Mouse (Mus musculus): Measurements from ENCODE around the gene Plekhg6. TPM values are rescaled to one million over a fixed set of nuclear protein-coding genes. Genes with fewer than 3 reads are reported as not detected.

Gene Plekhg6
- polyA plus RNA-seq, 2 experiments = 0.38 to 0.39 TPM

DNA sequence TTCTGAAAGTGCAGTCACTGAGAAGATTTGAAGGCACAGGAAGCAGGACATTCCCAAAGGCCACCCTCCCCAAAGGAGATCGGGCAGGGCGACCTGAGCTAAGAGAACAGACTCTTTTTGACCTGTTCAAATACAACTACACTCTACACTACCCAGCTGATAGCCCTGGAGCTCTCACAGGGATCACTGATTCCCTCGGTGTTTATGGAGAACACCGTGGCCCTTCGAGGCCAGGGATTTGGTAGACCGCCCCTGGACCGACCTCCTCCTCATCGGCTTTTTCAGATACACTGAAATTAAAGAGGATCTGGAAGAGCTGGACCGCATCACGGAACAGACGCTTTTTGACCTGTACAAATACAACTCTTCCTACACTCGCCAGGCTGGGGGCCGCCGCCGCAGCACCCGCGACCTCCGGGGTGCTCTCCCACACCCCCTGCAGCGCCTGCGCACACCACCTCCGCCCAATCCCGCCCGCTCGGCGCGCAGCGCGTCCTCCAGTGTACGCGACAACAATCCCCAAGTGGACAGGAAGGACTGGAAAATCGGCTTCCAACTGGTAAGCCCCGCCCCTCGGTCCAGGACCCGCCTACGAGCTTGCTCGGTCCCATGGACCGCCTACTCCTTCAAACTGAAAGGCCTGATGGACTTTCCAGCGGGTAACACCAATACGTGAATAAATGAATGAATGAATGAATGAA lies 49.8 kb downstream of the Plekhg6 start:
- WGBS (ENCODE audit: insufficient replicate concordance) = 2% methylated on average over 39 of the region's 39 CpGs
- Histone ChIP-seq H3K4me1 (replicated peaks; ENCODE audit: control insufficient read depth in 2 of 2, insufficient read depth in 2 of 2, low read length in 1 of 2) (no peaks in the 10 kb centered on the region), H3K27me3 (ENCODE audit: control insufficient read depth, insufficient read depth, low read length) (peaks cover 4% of the 10 kb centered on the region; the same call in 1 of the 2 replicates), H3K9ac (replicated peaks) (peak overlapping the region; percentile 40), H3K27ac (no peak overlapping the region), H3K4me2 (ENCODE audit: low read depth) (peak overlapping the region; percentile 66), H3K36me3 (replicated peaks; ENCODE audit: control insufficient read depth, insufficient read depth, low read depth) (no peaks in the 10 kb centered on the region), H3K4me3 (ENCODE audit: insufficient read depth in 1 of 2, low read depth in 2 of 2, low read length in 2 of 2) (peak overlapping the region; percentile 50 to 52), H3K9me3 (ENCODE audit: control insufficient read depth, low read length) (no peaks in the 10 kb centered on the region)
- DNase-seq (ENCODE audit: low read depth in 3 of 3, low spot score in 3 of 3) = peak in 2 of 3 experiments; percentile 35 to 37
- TF ChIP-seq CTCF (IDR thresholded peaks at IDR 0.05; ENCODE audit: low read depth) (no peak), EP300 (IDR thresholded peaks at IDR 0.05; ENCODE audit: low read depth) (no peak)
- ATAC-seq (ENCODE audit: insufficient read depth) = peak; percentile 72

DNA sequence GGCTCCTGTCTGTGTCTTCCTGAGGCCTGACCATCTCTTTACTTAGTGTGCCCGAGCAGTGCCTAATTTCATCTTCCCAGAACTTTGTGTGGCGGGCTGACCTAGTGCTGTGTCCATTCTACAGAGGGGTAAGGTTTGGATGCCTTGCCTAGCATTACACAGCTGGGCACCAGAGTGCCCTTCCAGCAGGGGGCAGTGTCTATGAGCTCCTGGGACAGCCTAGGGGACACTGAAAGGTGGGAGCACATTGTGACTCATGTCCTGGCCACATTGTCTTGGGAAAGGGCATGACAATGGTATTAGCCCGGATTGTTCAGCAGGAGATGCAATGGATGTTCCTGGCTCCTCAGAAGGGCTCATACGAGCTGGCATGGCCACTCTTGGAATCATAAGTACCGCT lies 52.4 kb downstream of the Plekhg6 start:
- H3K27ac ChIP-seq = no peak overlapping the region
- no peak overlapping the region for H3K4me3 ChIP-seq (ENCODE audit: insufficient read depth in 1 of 2, low read depth in 2 of 2, low read length in 2 of 2)
- TF ChIP-seq EP300 (IDR thresholded peaks at IDR 0.05; ENCODE audit: low read depth) (no peak), CTCF (IDR thresholded peaks at IDR 0.05; ENCODE audit: low read depth) (peak; percentile 79)
- no peaks in the 10 kb centered on the region for H3K36me3 ChIP-seq (replicated peaks; ENCODE audit: control insufficient read depth, insufficient read depth, low read depth)
- H3K9me3 ChIP-seq (ENCODE audit: control insufficient read depth, low read length) = no peaks in the 10 kb centered on the region
- ATAC-seq (ENCODE audit: insufficient read depth) = no peak
- H3K4me2 ChIP-seq (ENCODE audit: low read depth) = no peak overlapping the region
- no peaks in the 10 kb centered on the region for H3K4me1 ChIP-seq (replicated peaks; ENCODE audit: control insufficient read depth in 2 of 2, insufficient read depth in 2 of 2, low read length in 1 of 2)
- whole genome bisulfite sequencing (ENCODE audit: insufficient replicate concordance) = 56% methylated on average over 5 of the region's 5 CpGs
- H3K9ac ChIP-seq (replicated peaks) = no peak overlapping the region
- no peak for DNase-seq (ENCODE audit: low read depth in 3 of 3, low spot score in 3 of 3)
- H3K27me3 ChIP-seq (ENCODE audit: control insufficient read depth, insufficient read depth, low read length) = peaks cover 4% of the 10 kb centered on the region; the same call in 1 of the 2 replicates

DNA sequence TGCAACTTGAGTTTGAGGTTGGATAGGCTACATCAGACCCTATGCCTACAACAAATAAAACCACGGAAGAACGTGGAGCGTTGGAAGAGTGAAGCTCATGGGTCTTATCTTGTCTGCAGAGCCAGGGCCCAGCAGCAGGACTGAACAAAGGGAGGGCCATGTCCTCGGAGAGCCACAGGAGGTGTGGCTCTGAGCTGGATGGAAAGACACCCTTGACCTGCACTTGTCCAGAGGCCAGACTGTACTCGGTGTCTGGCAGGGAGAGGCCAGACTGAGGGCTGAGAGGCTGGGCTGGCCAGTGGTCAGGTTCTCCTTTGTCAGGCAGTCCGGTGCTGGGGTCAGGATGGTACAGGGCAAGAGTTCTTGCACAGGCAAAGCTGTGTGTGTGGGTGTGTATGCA lies 55.3 kb downstream of the Plekhg6 start:
- no peaks in the 10 kb centered on the region for H3K9me3 ChIP-seq (ENCODE audit: control insufficient read depth, low read length)
- H3K4me3 ChIP-seq (ENCODE audit: insufficient read depth in 1 of 2, low read depth in 2 of 2, low read length in 2 of 2) = no peak overlapping the region
- H3K4me1 ChIP-seq (replicated peaks; ENCODE audit: control insufficient read depth in 2 of 2, insufficient read depth in 2 of 2, low read length in 1 of 2) = no peaks in the 10 kb centered on the region
- H3K9ac ChIP-seq (replicated peaks) = no peak overlapping the region
- no peak for DNase-seq (ENCODE audit: low read depth in 3 of 3, low spot score in 3 of 3)
- H3K4me2 ChIP-seq (ENCODE audit: low read depth) = no peak overlapping the region
- ATAC-seq (ENCODE audit: insufficient read depth) = no peak
- H3K36me3 ChIP-seq (replicated peaks; ENCODE audit: control insufficient read depth, insufficient read depth, low read depth) = no peaks in the 10 kb centered on the region
- 46% methylated on average over 6 of the region's 6 CpGs for WGBS (ENCODE audit: insufficient replicate concordance)
- H3K27ac ChIP-seq = no peak overlapping the region
- TF ChIP-seq CTCF (IDR thresholded peaks at IDR 0.05; ENCODE audit: low read depth) (no peak), EP300 (IDR thresholded peaks at IDR 0.05; ENCODE audit: low read depth) (no peak)
- peaks cover 7% of the 10 kb centered on the region for H3K27me3 ChIP-seq (ENCODE audit: control insufficient read depth, insufficient read depth, low read length)

DNA sequence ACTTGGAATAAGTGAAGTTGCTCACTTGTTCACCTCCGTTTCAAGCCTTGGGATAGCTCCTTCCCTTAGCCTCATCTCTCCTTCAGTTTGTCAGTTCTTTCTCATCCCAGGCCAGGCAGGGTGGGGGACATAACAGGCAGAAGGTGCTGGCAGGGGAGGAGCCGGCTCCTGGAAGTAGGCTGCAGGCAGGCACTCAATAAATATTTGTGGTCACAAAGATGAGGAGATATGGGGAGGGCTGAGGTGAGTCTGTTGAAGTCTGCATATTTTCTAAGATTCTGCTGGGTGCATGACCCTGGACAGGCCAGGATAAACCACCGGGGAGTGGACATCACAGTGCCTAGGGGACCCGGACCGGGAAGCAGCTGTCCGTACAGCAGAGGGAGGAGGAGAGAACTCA lies 57.0 kb downstream of the Plekhg6 start:
- TF ChIP-seq EP300 (IDR thresholded peaks at IDR 0.05; ENCODE audit: low read depth) = no peak
- no peak overlapping the region for H3K27ac ChIP-seq
- ATAC-seq (ENCODE audit: insufficient read depth) (no peak), DNase-seq (ENCODE audit: low read depth in 3 of 3, low spot score in 3 of 3) (no peak)
- no peak overlapping the region for H3K9ac ChIP-seq (replicated peaks)
- peaks cover 7% of the 10 kb centered on the region for H3K27me3 ChIP-seq (ENCODE audit: control insufficient read depth, insufficient read depth, low read length)
- no peaks in the 10 kb centered on the region for H3K9me3 ChIP-seq (ENCODE audit: control insufficient read depth, low read length)
- no peak overlapping the region for H3K4me2 ChIP-seq (ENCODE audit: low read depth)
- no peaks in the 10 kb centered on the region for H3K4me1 ChIP-seq (replicated peaks; ENCODE audit: control insufficient read depth in 2 of 2, insufficient read depth in 2 of 2, low read length in 1 of 2)
- H3K36me3 ChIP-seq (replicated peaks; ENCODE audit: control insufficient read depth, insufficient read depth, low read depth) = no peaks in the 10 kb centered on the region
- 42% methylated on average over 6 of the region's 6 CpGs for WGBS (ENCODE audit: insufficient replicate concordance)
- H3K4me3 ChIP-seq (ENCODE audit: insufficient read depth in 1 of 2, low read depth in 2 of 2, low read length in 2 of 2) = no peak overlapping the region

DNA sequence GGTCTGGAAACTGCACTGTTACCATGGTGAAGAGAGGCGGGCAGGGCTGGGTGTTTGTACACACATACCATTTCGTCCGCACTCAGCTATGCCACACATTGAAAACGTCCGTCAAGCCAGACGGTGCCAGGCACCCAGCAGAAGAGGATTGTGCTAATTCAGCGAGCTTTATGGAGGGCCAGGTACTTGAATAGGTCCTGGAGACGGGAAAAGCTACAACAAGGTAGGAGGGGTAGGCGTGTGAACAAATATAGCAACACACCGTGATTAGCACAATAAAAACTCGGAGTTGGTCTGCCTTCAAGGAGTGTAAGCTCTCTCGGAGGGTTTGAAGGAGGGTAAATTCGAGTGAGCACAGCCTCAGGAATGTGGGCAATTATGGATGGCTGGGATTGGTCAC lies 57.8 kb downstream of the Plekhg6 start:
- H3K27ac ChIP-seq = no peak overlapping the region
- ATAC-seq (ENCODE audit: insufficient read depth) (no peak), DNase-seq (ENCODE audit: low read depth in 3 of 3, low spot score in 3 of 3) (no peak)
- no peak overlapping the region for H3K4me2 ChIP-seq (ENCODE audit: low read depth)
- no peaks in the 10 kb centered on the region for H3K4me1 ChIP-seq (replicated peaks; ENCODE audit: control insufficient read depth in 2 of 2, insufficient read depth in 2 of 2, low read length in 1 of 2)
- H3K27me3 ChIP-seq (ENCODE audit: control insufficient read depth, insufficient read depth, low read length) = peaks cover 7% of the 10 kb centered on the region
- TF ChIP-seq EP300 (IDR thresholded peaks at IDR 0.05; ENCODE audit: low read depth) = no peak
- TF ChIP-seq CTCF (IDR thresholded peaks at IDR 0.05; ENCODE audit: low read depth) = no peak
- 56% methylated on average over 13 of the region's 13 CpGs for WGBS (ENCODE audit: insufficient replicate concordance)
- no peaks in the 10 kb centered on the region for H3K36me3 ChIP-seq (replicated peaks; ENCODE audit: control insufficient read depth, insufficient read depth, low read depth)
- H3K4me3 ChIP-seq (ENCODE audit: insufficient read depth in 1 of 2, low read depth in 2 of 2, low read length in 2 of 2) = no peak overlapping the region
- no peaks in the 10 kb centered on the region for H3K9me3 ChIP-seq (ENCODE audit: control insufficient read depth, low read length)
- no peak overlapping the region for H3K9ac ChIP-seq (replicated peaks)
